26 mouse cellular contexts compared by ENCODE assay signal in genomic region chr16:94037280-94037679, GRCm38 (mm10). TPM values are rescaled to one million over a fixed set of nuclear protein-coding genes. Genes with fewer than 3 reads are reported as not detected.
"Had no signal": no experiment of that assay in that cellular context is flagged by ENCODE, and none has a peak within 500 bp of the region (broad histone marks: within the 10 kb centered on the region; RNA-seq: fewer than 3 reads in every experiment).

No protein-coding gene starts in this region.

- H3K27ac ChIP-seq: intestine, embryonic 15.5 days; kidney, embryonic 15.5 days; left cerebral cortex, adult 2 months; limb, embryonic 12.5 days; limb, embryonic 15.5 days; liver, embryonic 14.5 days; midbrain, embryonic 13.5 days; neural tube, embryonic 13.5 days had no signal

- H3K4me3 ChIP-seq: intestine, embryonic 15.5 days; kidney, embryonic 15.5 days; left cerebral cortex, adult 2 months; limb, embryonic 12.5 days; limb, embryonic 15.5 days; midbrain, embryonic 13.5 days; neural tube, embryonic 13.5 days had no signal

- DNase-seq: kidney, adult 11 months; kidney, adult 8-10 months; kidney, postnatal 10 days; layer of hippocampus, postnatal 36 days; left cerebral cortex, postnatal 4 days; liver, postnatal 0 days; lung, embryonic 14.5 days; lung, postnatal 36 days; retina, postnatal 1 day; right cerebral cortex, postnatal 25 days; thymus, postnatal 25 days had no signal

- H3K4me2 ChIP-seq: intestine, embryonic 15.5 days; kidney, embryonic 15.5 days; limb, embryonic 12.5 days; limb, embryonic 15.5 days; liver, embryonic 11.5 days; lung, embryonic 14.5 days; midbrain, embryonic 13.5 days; neural tube, embryonic 13.5 days had no signal

- H3K36me3 ChIP-seq: intestine, embryonic 15.5 days; kidney, embryonic 15.5 days; limb, embryonic 12.5 days; limb, embryonic 15.5 days; midbrain, embryonic 13.5 days; neural tube, embryonic 13.5 days had no signal

- ATAC-seq: intestine, embryonic 15.5 days; liver, postnatal 0 days; lung, postnatal 0 days; midbrain, embryonic 13.5 days had no signal

RNA-seq across cellular contexts. Expression of gene Cldn14, which starts 28.6 kb away (rescaled TPM):
- total RNA-seq: left cerebral cortex, postnatal 4 days; midbrain, postnatal 0 days; neutrophil, adult 5-6 weeks had no signal
- polyA plus RNA-seq: limb, embryonic 12.5 days; limb, embryonic 15.5 days; lung, embryonic 14.5 days; lung, postnatal 0 days; midbrain, embryonic 13.5 days; spleen, adult 2 months; thymus, postnatal 0 days had no signal

RNA-seq across cellular contexts. Expression of gene Sim2, which starts 47.5 kb away (rescaled TPM):
- total RNA-seq: midbrain, postnatal 0 days; neutrophil, adult 5-6 weeks had no signal
- polyA plus RNA-seq: intestine, embryonic 15.5 days; liver, postnatal 0 days; lung, postnatal 0 days; small intestine, adult 2 months; spleen, adult 2 months had no signal
